Mouse (Mus musculus): ENCODE measurements at regions not wholly inside any gene's neighbourhood (a gene's known extent, or its start where the extent isn't known, plus 50 kb on each side); places are given as distances from the start of the nearest gene placed in this dataset.

- H3K27ac ChIP-seq (ENCODE audit: low read length), result no peak overlapping the region
- H3K4me3 ChIP-seq (ENCODE audit: low read length), result no peak overlapping the region
- H3K4me2 ChIP-seq (ENCODE audit: low read depth, low read length), result no peak overlapping the region
- H3K27me3 ChIP-seq (ENCODE audit: control insufficient read depth, insufficient read depth, low read depth, low read length), result peaks cover 4% of the 10 kb centered on the region; the same call in 1 of the 2 replicates
- no peaks in the 10 kb centered on the region for H3K36me3 ChIP-seq (ENCODE audit: control insufficient read depth, insufficient read depth, low read length)
- whole genome bisulfite sequencing, result 75% methylated on average over 6 of the region's 6 CpGs
- no peak for ATAC-seq (ENCODE audit: low read depth)
- H3K4me1 ChIP-seq (replicated peaks; ENCODE audit: control insufficient read depth, insufficient read depth, low read length), result peaks cover 13% of the 10 kb centered on the region
- no peaks in the 10 kb centered on the region; the same call in 1 of the 2 replicates for H3K9me3 ChIP-seq (ENCODE audit: control insufficient read depth, low read length)
- H3K9ac ChIP-seq (ENCODE audit: low read length), result no peak overlapping the region
Observed at GRCm38 (mm10) chr9:61862071-61862480, 52.3 kb downstream of the Rplp1 start.

GRCm38 (mm10) chr9:61860147-61860546, 54.2 kb downstream of the Rplp1 start:
- no peak overlapping the region for H3K27ac ChIP-seq (ENCODE audit: low read length)
- peaks cover 13% of the 10 kb centered on the region for H3K4me1 ChIP-seq (replicated peaks; ENCODE audit: control insufficient read depth, insufficient read depth, low read length)
- no peaks in the 10 kb centered on the region for H3K36me3 ChIP-seq (ENCODE audit: control insufficient read depth, insufficient read depth, low read length)
- no peak overlapping the region for H3K9ac ChIP-seq (ENCODE audit: low read length)
- no peak overlapping the region for H3K4me3 ChIP-seq (ENCODE audit: low read length)
- peaks cover 13% of the 10 kb centered on the region for H3K27me3 ChIP-seq (ENCODE audit: control insufficient read depth, insufficient read depth, low read depth, low read length)
- H3K9me3 ChIP-seq (ENCODE audit: control insufficient read depth, low read length), result no peaks in the 10 kb centered on the region; the same call in 1 of the 2 replicates
- WGBS, result 22% methylated on average over 2 of the region's 2 CpGs
- H3K4me2 ChIP-seq (ENCODE audit: low read depth, low read length), result no peak overlapping the region
- ATAC-seq (ENCODE audit: low read depth), result peak; percentile 71

GRCm38 (mm10) chr9:61859438-61859837, 54.9 kb downstream of the Rplp1 start:
- no peak overlapping the region for H3K9ac ChIP-seq (ENCODE audit: low read length)
- no peak overlapping the region for H3K27ac ChIP-seq (ENCODE audit: low read length)
- H3K27me3 ChIP-seq (ENCODE audit: control insufficient read depth, insufficient read depth, low read depth, low read length), result peaks cover 13% of the 10 kb centered on the region
- H3K36me3 ChIP-seq (ENCODE audit: control insufficient read depth, insufficient read depth, low read length), result no peaks in the 10 kb centered on the region
- no peak overlapping the region for H3K4me3 ChIP-seq (ENCODE audit: low read length)
- H3K4me1 ChIP-seq (replicated peaks; ENCODE audit: control insufficient read depth, insufficient read depth, low read length), result peaks cover 13% of the 10 kb centered on the region
- H3K4me2 ChIP-seq (ENCODE audit: low read depth, low read length), result peak overlapping the region; percentile 29; the same call in 1 of the 2 replicates
- 18% methylated on average over 6 of the region's 6 CpGs for WGBS
- no peaks in the 10 kb centered on the region; the same call in 1 of the 2 replicates for H3K9me3 ChIP-seq (ENCODE audit: control insufficient read depth, low read length)
- no peak; the same call in 1 of the 2 replicates for ATAC-seq (ENCODE audit: low read depth)

- Histone ChIP-seq H3K9ac (ENCODE audit: low read length) (no peak overlapping the region), H3K27ac (ENCODE audit: low read length) (no peak overlapping the region), H3K4me1 (replicated peaks; ENCODE audit: control insufficient read depth, insufficient read depth, low read length) (peaks cover 13% of the 10 kb centered on the region), H3K4me2 (ENCODE audit: low read depth, low read length) (no peak overlapping the region), H3K27me3 (ENCODE audit: control insufficient read depth, insufficient read depth, low read depth, low read length) (peaks cover 13% of the 10 kb centered on the region), H3K4me3 (ENCODE audit: low read length) (no peak overlapping the region), H3K9me3 (ENCODE audit: control insufficient read depth, low read length) (no peaks in the 10 kb centered on the region), H3K36me3 (ENCODE audit: control insufficient read depth, insufficient read depth, low read length) (no peaks in the 10 kb centered on the region)
- WGBS, result 51% methylated on average over 6 of the region's 6 CpGs
- ATAC-seq (ENCODE audit: low read depth), result no peak
Observed at GRCm38 (mm10) chr9:61857817-61858216, 56.5 kb downstream of the Rplp1 start.

GRCm38 (mm10) chr9:61856686-61857085, 57.7 kb downstream of the Rplp1 start:
- no peak for ATAC-seq (ENCODE audit: low read depth)
- H3K27me3 ChIP-seq (ENCODE audit: control insufficient read depth, insufficient read depth, low read depth, low read length), result peaks cover 9% of the 10 kb centered on the region
- WGBS, result 73% methylated on average over 1 of the region's 1 CpGs

GRCm38 (mm10) chr9:61855686-61856085, 58.7 kb downstream of the Rplp1 start:
- no peak overlapping the region for H3K4me2 ChIP-seq (ENCODE audit: low read depth, low read length)
- H3K27me3 ChIP-seq (ENCODE audit: control insufficient read depth, insufficient read depth, low read depth, low read length), result peaks cover 9% of the 10 kb centered on the region
- no peaks in the 10 kb centered on the region for H3K9me3 ChIP-seq (ENCODE audit: control insufficient read depth, low read length)
- peaks cover 13% of the 10 kb centered on the region for H3K4me1 ChIP-seq (replicated peaks; ENCODE audit: control insufficient read depth, insufficient read depth, low read length)
- no peaks in the 10 kb centered on the region for H3K36me3 ChIP-seq (ENCODE audit: control insufficient read depth, insufficient read depth, low read length)
- no peak overlapping the region for H3K9ac ChIP-seq (ENCODE audit: low read length)
- 56% methylated on average over 11 of the region's 11 CpGs for WGBS
- no peak overlapping the region for H3K27ac ChIP-seq (ENCODE audit: low read length)
- no peak overlapping the region for H3K4me3 ChIP-seq (ENCODE audit: low read length)
- no peak for ATAC-seq (ENCODE audit: low read depth)

More at GRCm38 (mm10) chr9:61856686-61857085, 57.7 kb downstream of the Rplp1 start:
- no peak overlapping the region for H3K4me3 ChIP-seq (ENCODE audit: low read length)
- peaks cover 13% of the 10 kb centered on the region for H3K4me1 ChIP-seq (replicated peaks; ENCODE audit: control insufficient read depth, insufficient read depth, low read length)
- no peaks in the 10 kb centered on the region for H3K9me3 ChIP-seq (ENCODE audit: control insufficient read depth, low read length)
- H3K27ac ChIP-seq (ENCODE audit: low read length), result no peak overlapping the region
- no peak overlapping the region for H3K4me2 ChIP-seq (ENCODE audit: low read depth, low read length)
- no peaks in the 10 kb centered on the region for H3K36me3 ChIP-seq (ENCODE audit: control insufficient read depth, insufficient read depth, low read length)
- H3K9ac ChIP-seq (ENCODE audit: low read length), result no peak overlapping the region

- H3K36me3 ChIP-seq (ENCODE audit: control insufficient read depth, insufficient read depth, low read length), result no peaks in the 10 kb centered on the region
- H3K9me3 ChIP-seq (ENCODE audit: control insufficient read depth, low read length), result no peaks in the 10 kb centered on the region
- H3K4me2 ChIP-seq (ENCODE audit: low read depth, low read length), result no peak overlapping the region
- peaks cover under 1% of the 10 kb centered on the region for H3K4me1 ChIP-seq (replicated peaks; ENCODE audit: control insufficient read depth, insufficient read depth, low read length)
- no peak overlapping the region for H3K27ac ChIP-seq (ENCODE audit: low read length)
- WGBS, result 72% methylated on average over 4 of the region's 4 CpGs
- H3K4me3 ChIP-seq (ENCODE audit: low read length), result no peak overlapping the region
- no peak for ATAC-seq (ENCODE audit: low read depth)
- H3K27me3 ChIP-seq (ENCODE audit: control insufficient read depth, insufficient read depth, low read depth, low read length), result peaks cover 9% of the 10 kb centered on the region
- no peak overlapping the region for H3K9ac ChIP-seq (ENCODE audit: low read length)
Observed at GRCm38 (mm10) chr9:61853841-61854240, 60.5 kb downstream of the Rplp1 start.

GRCm38 (mm10) chr9:61851331-61851730, 63.0 kb downstream of the Rplp1 start:
- WGBS, result 97% methylated on average over 3 of the region's 3 CpGs

GRCm38 (mm10) chr9:61848401-61848800, 65.9 kb downstream of the Rplp1 start:
- ATAC-seq (ENCODE audit: low read depth), result no peak
- no peaks in the 10 kb centered on the region for H3K36me3 ChIP-seq (ENCODE audit: control insufficient read depth, insufficient read depth, low read length)
- no peak overlapping the region for H3K4me2 ChIP-seq (ENCODE audit: low read depth, low read length)
- no peaks in the 10 kb centered on the region for H3K4me1 ChIP-seq (replicated peaks; ENCODE audit: control insufficient read depth, insufficient read depth, low read length)
- H3K27ac ChIP-seq (ENCODE audit: low read length), result no peak overlapping the region
- H3K9me3 ChIP-seq (ENCODE audit: control insufficient read depth, low read length), result no peaks in the 10 kb centered on the region
- no peaks in the 10 kb centered on the region for H3K27me3 ChIP-seq (ENCODE audit: control insufficient read depth, insufficient read depth, low read depth, low read length)
- WGBS, result 69% methylated on average over 2 of the region's 2 CpGs
- no peak overlapping the region for H3K4me3 ChIP-seq (ENCODE audit: low read length)
- no peak overlapping the region for H3K9ac ChIP-seq (ENCODE audit: low read length)

More at GRCm38 (mm10) chr9:61851331-61851730, 63.0 kb downstream of the Rplp1 start:
- Histone ChIP-seq H3K9ac (ENCODE audit: low read length) (no peak overlapping the region), H3K27me3 (ENCODE audit: control insufficient read depth, insufficient read depth, low read depth, low read length) (peaks cover 5% of the 10 kb centered on the region), H3K27ac (ENCODE audit: low read length) (no peak overlapping the region), H3K36me3 (ENCODE audit: control insufficient read depth, insufficient read depth, low read length) (no peaks in the 10 kb centered on the region), H3K4me1 (replicated peaks; ENCODE audit: control insufficient read depth, insufficient read depth, low read length) (no peaks in the 10 kb centered on the region), H3K4me3 (ENCODE audit: low read length) (no peak overlapping the region), H3K4me2 (ENCODE audit: low read depth, low read length) (no peak overlapping the region), H3K9me3 (ENCODE audit: control insufficient read depth, low read length) (no peaks in the 10 kb centered on the region)
- no peak for ATAC-seq (ENCODE audit: low read depth)

GRCm38 (mm10) chr9:61847496-61847895, 66.8 kb downstream of the Rplp1 start:
- no peaks in the 10 kb centered on the region for H3K9me3 ChIP-seq (ENCODE audit: control insufficient read depth, low read length)
- no peak overlapping the region for H3K4me2 ChIP-seq (ENCODE audit: low read depth, low read length)
- no peaks in the 10 kb centered on the region for H3K4me1 ChIP-seq (replicated peaks; ENCODE audit: control insufficient read depth, insufficient read depth, low read length)
- no peaks in the 10 kb centered on the region for H3K36me3 ChIP-seq (ENCODE audit: control insufficient read depth, insufficient read depth, low read length)
- H3K4me3 ChIP-seq (ENCODE audit: low read length), result no peak overlapping the region
- no peak overlapping the region for H3K9ac ChIP-seq (ENCODE audit: low read length)
- no peak overlapping the region for H3K27ac ChIP-seq (ENCODE audit: low read length)
- no peak for ATAC-seq (ENCODE audit: low read depth)
- no peaks in the 10 kb centered on the region for H3K27me3 ChIP-seq (ENCODE audit: control insufficient read depth, insufficient read depth, low read depth, low read length)

Measured in lung, embryonic 16.5 days (tissue).